Mouse (Mus musculus): Measurements from ENCODE around the gene Ttl.

DNA sequence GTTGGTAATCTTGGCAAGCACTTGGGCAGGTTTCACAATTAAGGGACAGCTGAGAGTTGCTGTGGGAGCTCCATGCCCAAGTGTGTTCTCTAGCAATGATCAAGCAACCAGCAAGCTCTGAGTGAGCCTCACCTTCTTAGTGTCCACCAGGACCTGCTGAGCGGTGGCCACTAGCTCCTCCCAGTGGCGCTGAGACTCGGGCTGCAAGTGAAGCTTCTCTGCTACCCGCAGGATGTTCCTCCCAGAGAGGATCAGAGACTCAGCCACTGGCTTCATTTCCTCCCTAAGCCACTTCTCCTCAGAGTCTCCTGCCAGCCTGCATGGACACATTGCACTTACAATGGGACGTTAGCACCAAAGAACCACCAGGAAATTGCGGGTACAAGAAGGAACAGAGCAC, 25.2 kb upstream of the Ttl start:
- TF ChIP-seq POLR2A (IDR thresholded peaks at IDR 0.05; ENCODE audit: borderline replicate concordance, extremely low read depth, insufficient read depth, insufficient read length, poor library complexity, severe bottlenecking) (no peak), CTCF (IDR thresholded peaks at IDR 0.05; ENCODE audit: borderline replicate concordance, extremely low read depth, insufficient read depth, insufficient read length) (no peak)
